Mouse (Mus musculus): Measurements from ENCODE around the gene Tdpoz2. TPM values are rescaled to one million over a fixed set of nuclear protein-coding genes. Genes with fewer than 3 reads are reported as not detected.
"Not testable (repeated sequence)": the region's sequence is repeated elsewhere in the genome, so short reads cannot be mapped to it uniquely, and the experiment has no call there.

Gene Tdpoz2
- polyA plus RNA-seq (2015; fragmentation: Nextera tagmentation; extraction: Ambion mirVana): not detected in 2 replicates

- Histone ChIP-seq H3K27me3 (no peaks in the 10 kb centered on the region), H3K9me3 (no peaks in the 10 kb centered on the region), H3K36me3 (no peaks in the 10 kb centered on the region), H3K27ac (no peak within 1 kb of the TSS), H3K4me3 (no peak within 1 kb of the TSS), H3K4me2 (no peak within 1 kb of the TSS), H3K9ac (no peak within 1 kb of the TSS), H3K4me1 (no peaks in the 10 kb centered on the region)
- ATAC-seq (ENCODE audit: insufficient number of reproducible peaks, low FRiP score, low TSS enrichment, low read depth): no peak
- 80% methylated on average over 3 of the region's 3 CpGs for WGBS
Observed at GRCm38 (mm10) chr3:93652586-93652985, at the start of gene Tdpoz2. Gene Tdpoz2 (minus strand): TSS chr3:93652686.

GRCm38 (mm10) chr3:93692970-93693369 is 40.5 kb upstream of the Tdpoz2 start, which contains the start of gene Gm37596:
Gene Gm37596 (minus strand): TSS chr3:93693070.
- not testable (repeated sequence) for H3K9ac ChIP-seq; H3K36me3 ChIP-seq; H3K27me3 ChIP-seq; H3K4me2 ChIP-seq; H3K4me1 ChIP-seq; H3K9me3 ChIP-seq; H3K27ac ChIP-seq; ATAC-seq (ENCODE audit: insufficient number of reproducible peaks, low FRiP score, low TSS enrichment, low read depth); H3K4me3 ChIP-seq
- WGBS: 71% methylated on average over 1 of the region's 2 CpGs

GRCm38 (mm10) chr3:93676210-93676609 is 23.7 kb upstream of the Tdpoz2 start, which contains the start of gene Tdpoz1:
Gene Tdpoz1 (minus strand): TSS chr3:93676310.
- 73% methylated on average over 3 of the region's 4 CpGs for WGBS
- H3K36me3 ChIP-seq; H3K9me3 ChIP-seq; H3K27ac ChIP-seq; H3K9ac ChIP-seq; H3K4me1 ChIP-seq; H3K27me3 ChIP-seq; H3K4me2 ChIP-seq; H3K4me3 ChIP-seq; ATAC-seq (ENCODE audit: insufficient number of reproducible peaks, low FRiP score, low TSS enrichment, low read depth): not testable (repeated sequence)

GRCm38 (mm10) chr3:93670805-93671503 is 18.5 kb upstream of the Tdpoz2 start:
- not testable (repeated sequence) for H3K4me2 ChIP-seq; H3K27ac ChIP-seq; H3K9me3 ChIP-seq; ATAC-seq (ENCODE audit: insufficient number of reproducible peaks, low FRiP score, low TSS enrichment, low read depth); H3K27me3 ChIP-seq; H3K9ac ChIP-seq; H3K4me3 ChIP-seq; H3K36me3 ChIP-seq; H3K4me1 ChIP-seq
- 76% methylated on average over 6 of the region's 6 CpGs for WGBS

GRCm38 (mm10) chr3:93654260-93654659 is 1.8 kb upstream of the Tdpoz2 start:
- Histone ChIP-seq H3K27me3 (no peaks in the 10 kb centered on the region), H3K9me3 (no peaks in the 10 kb centered on the region), H3K4me3 (no peak overlapping the region), H3K4me1 (no peaks in the 10 kb centered on the region), H3K4me2 (no peak overlapping the region), H3K9ac (no peak overlapping the region), H3K27ac (no peak overlapping the region), H3K36me3 (no peaks in the 10 kb centered on the region)
- ATAC-seq (ENCODE audit: insufficient number of reproducible peaks, low FRiP score, low TSS enrichment, low read depth): no peak
- 73% methylated on average over 1 of the region's 1 CpGs for WGBS

- ATAC-seq (ENCODE audit: insufficient number of reproducible peaks, low FRiP score, low TSS enrichment, low read depth); H3K4me2 ChIP-seq; H3K4me1 ChIP-seq; H3K27ac ChIP-seq; H3K4me3 ChIP-seq; H3K36me3 ChIP-seq; H3K9me3 ChIP-seq; H3K9ac ChIP-seq; H3K27me3 ChIP-seq: not testable (repeated sequence)
- WGBS: 91% methylated on average over 4 of the region's 4 CpGs
Observed at GRCm38 (mm10) chr3:93630917-93631714, 21.4 kb downstream of the Tdpoz2 start.

- not testable (repeated sequence) for H3K27me3 ChIP-seq, H3K4me1 ChIP-seq, H3K4me2 ChIP-seq, H3K27ac ChIP-seq, H3K9me3 ChIP-seq, H3K9ac ChIP-seq, H3K36me3 ChIP-seq, H3K4me3 ChIP-seq
- ATAC-seq (ENCODE audit: insufficient number of reproducible peaks, low FRiP score, low TSS enrichment, low read depth): peak; percentile 74; the same call in 1 of the 2 replicates
Observed at GRCm38 (mm10) chr3:93608970-93609369, 43.5 kb downstream of the Tdpoz2 start.

GRCm38 (mm10) chr3:93601903-93602302 is 50.6 kb downstream of the Tdpoz2 start:
- 71% methylated on average over 1 of the region's 1 CpGs for WGBS

More at GRCm38 (mm10) chr3:93601903-93602302, 50.6 kb downstream of the Tdpoz2 start:
- H3K9me3 ChIP-seq: no peaks in the 10 kb centered on the region
- H3K4me3 ChIP-seq: no peak overlapping the region
- H3K4me2 ChIP-seq: no peak overlapping the region
- no peak overlapping the region for H3K27ac ChIP-seq
- no peaks in the 10 kb centered on the region for H3K36me3 ChIP-seq
- ATAC-seq (ENCODE audit: insufficient number of reproducible peaks, low FRiP score, low TSS enrichment, low read depth): no peak
- peaks cover 9% of the 10 kb centered on the region for H3K4me1 ChIP-seq
- H3K9ac ChIP-seq: no peak overlapping the region
- no peaks in the 10 kb centered on the region for H3K27me3 ChIP-seq

Other genes starting within 250 kb of the Tdpoz2 start
- gene Tchh, start 210.4 kb downstream of the Tdpoz2 start, polyA plus RNA-seq (2015; fragmentation: Nextera tagmentation; extraction: Ambion mirVana): 4.3 and 4.7 TPM in 2 replicates
- gene Tchhl1, start 183.9 kb downstream of the Tdpoz2 start, polyA plus RNA-seq (2015; fragmentation: Nextera tagmentation; extraction: Ambion mirVana): 0.09 TPM in 1 of 2 replicates, not detected in the other
- gene S100a11, start 132.2 kb downstream of the Tdpoz2 start, polyA plus RNA-seq (2015; fragmentation: Nextera tagmentation; extraction: Ambion mirVana): 1,981 and 2,196 TPM in 2 replicates
- 826 and 857 TPM in 2 replicates for gene S100a10, start 97.6 kb downstream of the Tdpoz2 start, polyA plus RNA-seq (2015; fragmentation: Nextera tagmentation; extraction: Ambion mirVana)
- not detected in 2 replicates for gene Tdpoz1, start 23.6 kb upstream of the Tdpoz2 start, polyA plus RNA-seq (2015; fragmentation: Nextera tagmentation; extraction: Ambion mirVana)
- not detected in 2 replicates for gene Gm37596, start 40.4 kb upstream of the Tdpoz2 start, polyA plus RNA-seq (2015; fragmentation: Nextera tagmentation; extraction: Ambion mirVana)
- not detected in 2 replicates for gene Gm5773, start 120.3 kb upstream of the Tdpoz2 start, polyA plus RNA-seq (2015; fragmentation: Nextera tagmentation; extraction: Ambion mirVana)
- not detected in 2 replicates for gene Tdpoz4, start 143.7 kb upstream of the Tdpoz2 start, polyA plus RNA-seq (2015; fragmentation: Nextera tagmentation; extraction: Ambion mirVana)
- gene Tdpoz3, start 173.3 kb upstream of the Tdpoz2 start, polyA plus RNA-seq (2015; fragmentation: Nextera tagmentation; extraction: Ambion mirVana): not detected in 2 replicates